Mouse (Mus musculus): ENCODE results near the gene Ttc21a.

- TF ChIP-seq TAL1 (IDR thresholded peaks at IDR 0.05; ENCODE audit: low read length) (no peak), GATA1 (IDR thresholded peaks at IDR 0.05; ENCODE audit: low read length) (no peak)
Measured at GRCm38 (mm10) chr9:119965186-119965585, 27.8 kb downstream of the Ttc21a start.

All from erythroblast, embryonic 14.5 days (primary cell).